Mouse (Mus musculus) neural tube, embryonic 10.5 days (tissue): ENCODE measurements around the gene Anks4b.
A peak's percentile ranks its signal among the peaks of the same experiment; 100 is the strongest.

ENCODE experiments used
- DNase-seq: peaks from one replicate; pipeline ENCODE4 v3.0.0-alpha.2; 2017; ENCODE audit warnings: low spot score; ENCODE audit errors: extremely low spot score

The Anks4b gene

DNA sequence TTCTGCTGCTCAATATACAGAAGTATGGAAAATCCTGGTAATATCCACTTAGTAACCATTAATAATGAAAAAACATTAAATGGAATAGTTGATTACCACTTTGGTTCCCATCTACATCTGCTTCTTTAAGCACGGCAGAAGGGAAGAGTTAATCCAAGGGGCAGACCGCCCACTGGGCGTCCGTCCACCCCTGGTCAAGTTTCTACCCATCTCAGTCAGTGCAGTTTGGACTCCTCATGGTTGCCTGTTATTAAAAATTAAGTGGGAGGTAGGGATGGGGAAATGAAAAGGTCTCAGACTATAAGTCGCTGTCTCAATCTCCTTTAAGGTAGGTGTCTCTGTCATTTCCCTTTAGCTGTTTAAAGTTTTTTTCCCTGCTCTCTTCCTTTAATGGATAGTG, 15.3 kb downstream of the Anks4b start:
- no peak for DNase-seq

DNA sequence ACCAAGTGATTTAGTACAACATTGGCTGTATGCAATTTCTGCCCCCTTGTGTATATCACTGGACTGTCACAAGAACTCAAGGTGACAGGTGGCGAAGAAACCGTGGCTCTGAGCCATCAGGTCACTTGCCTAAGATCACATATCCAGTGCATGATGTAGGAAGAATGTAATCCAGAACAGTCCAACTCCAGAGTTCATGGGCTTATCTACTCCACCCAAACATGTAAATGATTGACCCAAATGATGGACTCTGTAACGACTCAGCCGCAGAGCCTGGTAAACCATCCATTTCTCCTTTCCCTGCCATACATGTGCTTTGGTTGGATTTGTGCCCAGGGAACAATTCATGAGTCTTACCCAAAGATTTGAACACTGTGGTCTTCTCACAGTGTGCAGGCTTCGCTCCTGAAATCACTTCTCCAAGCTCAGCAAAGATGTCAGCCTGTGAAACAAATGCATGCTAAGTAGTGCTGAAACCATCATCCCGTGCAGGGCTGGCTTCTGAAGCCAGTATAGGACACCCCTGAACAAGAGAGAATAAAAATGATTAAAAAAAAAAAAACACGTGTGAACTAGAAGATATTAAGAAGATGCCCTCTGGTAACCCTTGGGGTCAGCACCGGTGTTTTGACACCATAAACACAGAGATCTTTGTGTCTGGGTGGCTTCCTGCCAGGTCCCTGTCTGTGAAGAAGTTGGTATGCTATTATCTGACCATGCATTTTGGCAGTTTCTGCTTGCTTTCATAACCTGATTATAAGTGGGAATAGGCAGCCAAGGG, 15.9 kb downstream of the Anks4b start:
- no peak for DNase-seq

DNA sequence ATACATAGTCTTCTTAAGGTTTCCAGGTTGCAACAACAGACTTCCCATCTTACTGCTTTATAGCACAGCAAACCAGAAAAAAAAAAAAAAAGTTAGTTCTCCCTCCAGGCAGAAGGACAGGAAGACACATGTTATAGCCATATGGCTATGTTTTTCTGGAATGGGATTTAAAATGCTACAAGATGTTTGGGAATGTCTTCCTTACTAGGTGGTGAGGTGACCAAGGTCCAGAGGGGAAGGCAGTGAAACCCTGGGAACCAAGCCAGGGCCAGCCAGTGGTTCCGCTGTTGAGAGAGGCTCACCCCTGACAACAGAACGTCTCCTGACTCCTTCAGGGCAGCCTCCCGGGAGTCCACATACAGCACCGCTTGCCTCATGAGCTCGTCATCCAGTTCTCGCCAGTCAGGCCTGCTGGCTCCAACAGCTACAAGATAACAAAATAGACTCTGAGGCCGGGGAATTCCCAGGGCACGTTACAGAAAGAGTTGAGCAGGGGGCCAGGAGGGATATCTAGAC, 16.6 kb downstream of the Anks4b start:
- DNase-seq: no peak

DNA sequence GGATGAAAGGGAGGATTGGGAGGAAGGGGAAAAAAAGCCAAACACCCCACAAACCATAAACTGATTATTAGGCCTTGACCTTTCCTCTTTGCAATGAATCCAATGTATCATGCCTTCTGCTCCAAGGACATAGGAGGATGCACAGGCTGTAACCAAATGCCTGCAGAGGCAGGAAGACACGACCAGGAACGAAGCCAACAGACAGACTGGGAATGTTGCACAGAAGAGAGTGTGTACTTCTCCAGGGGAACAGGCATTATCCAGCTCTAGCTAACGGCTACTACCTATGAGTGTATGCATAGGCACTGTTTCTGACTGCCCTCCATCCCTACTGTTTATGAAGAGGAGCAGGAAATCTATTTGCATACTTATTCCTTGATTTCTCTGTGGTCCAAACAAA, 18.5 kb downstream of the Anks4b start:
- DNase-seq: no peak

DNA sequence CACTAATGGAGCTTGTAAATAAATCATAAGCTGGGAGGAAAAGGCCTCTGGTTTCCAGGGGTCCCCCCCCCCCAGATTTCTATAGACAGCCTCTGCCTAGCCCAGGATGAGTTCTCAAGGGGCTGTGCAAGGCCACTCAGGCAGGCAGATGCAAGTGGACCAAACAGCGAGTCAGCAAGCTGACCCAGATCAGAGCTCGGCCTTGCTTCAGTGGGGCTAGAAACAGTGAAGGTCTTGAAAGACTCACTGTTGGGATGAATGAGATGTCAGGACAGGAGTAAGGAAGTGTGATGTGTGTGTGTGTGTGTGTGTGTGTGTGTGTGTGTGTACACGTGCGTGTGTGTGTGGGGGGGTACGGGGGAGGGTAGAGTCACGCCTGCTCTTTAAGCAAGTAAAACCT, 19.2 kb downstream of the Anks4b start:
- no peak for DNase-seq

DNA sequence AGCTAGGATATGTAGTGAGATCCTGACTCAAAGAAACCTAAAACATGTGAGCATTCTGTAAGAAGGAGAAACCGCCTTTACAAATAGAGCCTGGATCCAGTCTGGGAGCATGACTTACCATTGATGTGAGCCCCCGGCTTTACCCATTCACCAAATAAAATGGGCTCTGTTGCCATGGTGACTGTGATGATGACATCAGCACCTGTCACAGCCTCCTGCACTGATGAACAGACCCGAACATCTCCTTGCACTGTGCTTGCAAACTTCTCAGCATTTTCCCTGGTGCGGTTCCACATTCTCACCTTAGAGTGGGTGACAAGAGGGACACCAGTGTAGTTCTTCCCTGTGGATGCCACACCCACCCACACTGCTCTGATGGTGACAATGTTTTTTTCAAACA, 21.5 kb downstream of the Anks4b start:
- no peak for DNase-seq

DNA sequence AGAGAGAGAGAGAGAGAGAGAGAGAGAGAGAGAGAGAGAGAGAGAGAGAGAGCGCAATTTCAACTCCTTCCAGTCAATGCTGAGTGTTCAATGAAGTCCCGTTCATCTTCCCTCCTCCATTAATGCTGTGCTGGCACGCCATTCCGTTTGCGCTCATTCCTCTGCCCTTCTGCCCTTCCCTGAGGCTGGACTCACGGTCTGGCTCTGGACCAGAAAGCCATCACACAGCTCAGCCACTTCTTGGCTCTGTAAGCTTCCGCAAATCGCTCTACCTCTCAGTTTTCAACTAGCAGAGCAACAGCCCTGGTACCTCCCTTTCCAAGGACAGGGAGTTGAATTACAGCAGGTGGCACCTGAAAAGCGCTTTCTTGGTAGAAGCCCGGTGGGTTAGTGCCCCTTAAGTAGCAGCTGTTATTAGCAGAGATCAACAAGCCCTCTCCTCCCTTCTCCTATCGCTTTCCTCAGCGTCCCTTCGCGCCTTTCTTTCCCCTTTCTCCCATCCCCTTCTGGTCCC, 27.6 kb downstream of the Anks4b start:
- peak; percentile 19 for DNase-seq

DNA sequence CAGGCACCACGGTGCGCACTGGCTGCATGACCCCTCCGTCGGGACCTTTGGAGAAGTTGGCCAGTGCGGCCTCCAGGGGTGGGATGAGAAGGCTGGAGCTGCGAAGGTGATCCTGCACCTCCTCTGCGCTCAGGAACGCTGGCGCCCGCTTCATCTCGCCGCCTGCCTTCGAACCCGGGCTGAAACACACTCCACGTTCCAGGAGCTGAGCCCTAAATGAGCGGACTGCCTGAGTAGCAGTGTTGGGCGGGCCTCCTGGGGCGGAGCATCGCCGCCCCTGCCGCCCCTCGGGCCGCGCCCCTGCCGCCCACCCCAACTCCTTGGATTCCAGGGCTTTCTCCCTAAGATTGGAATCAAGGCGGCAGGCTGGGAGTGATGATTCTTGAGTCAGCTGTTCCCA, 28.1 kb downstream of the Anks4b start, which contains the start of gene Crym:
Gene Crym (minus strand): TSS at position 341 of the 400 bp plus-strand sequence.
- peak; percentile 27 for DNase-seq

DNA sequence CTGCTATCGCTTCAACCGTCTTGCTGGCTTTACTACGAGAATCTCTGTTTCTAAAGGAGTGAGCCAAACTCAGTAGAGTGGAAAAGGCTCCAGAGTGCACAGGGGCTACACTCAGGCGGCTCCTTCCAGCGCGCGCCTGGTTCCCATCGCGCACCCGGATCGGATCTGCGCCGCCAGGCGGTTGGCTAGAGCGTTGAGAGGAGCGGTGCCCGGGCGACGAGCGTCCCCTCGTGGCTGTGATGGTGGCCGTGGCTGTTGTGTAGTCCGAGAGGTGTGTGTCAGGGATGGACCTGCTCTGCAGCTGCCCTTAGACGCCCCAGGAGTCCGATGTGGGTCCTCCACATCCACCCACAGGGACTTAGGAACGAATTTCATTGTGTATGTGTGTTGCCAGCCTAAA, 30.1 kb downstream of the Anks4b start, which contains the start of gene Abca14:
Gene Abca14 (plus strand): TSS at position 173 of the 400 bp plus-strand sequence.
- DNase-seq: peak; percentile 85

DNA sequence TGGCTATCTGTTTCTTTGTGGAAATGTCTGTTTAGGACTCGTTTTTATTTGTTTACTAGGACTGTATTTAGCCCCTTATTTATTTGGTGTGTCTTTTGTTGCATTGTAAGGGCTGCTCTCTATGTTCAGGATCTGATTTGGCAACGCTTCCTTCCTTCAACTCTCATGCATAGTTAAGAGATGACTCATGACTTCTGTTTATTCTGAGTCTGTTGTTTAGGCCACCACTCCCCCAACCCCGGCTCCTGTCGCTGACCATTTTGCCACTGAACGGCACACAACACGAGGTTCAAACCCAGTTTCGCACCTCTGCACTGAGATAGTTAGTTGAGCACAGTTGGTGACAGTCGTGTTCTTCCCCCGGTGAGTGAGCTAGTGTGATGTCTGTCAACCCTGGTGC, 32.3 kb downstream of the Anks4b start:
- no peak for DNase-seq

DNA sequence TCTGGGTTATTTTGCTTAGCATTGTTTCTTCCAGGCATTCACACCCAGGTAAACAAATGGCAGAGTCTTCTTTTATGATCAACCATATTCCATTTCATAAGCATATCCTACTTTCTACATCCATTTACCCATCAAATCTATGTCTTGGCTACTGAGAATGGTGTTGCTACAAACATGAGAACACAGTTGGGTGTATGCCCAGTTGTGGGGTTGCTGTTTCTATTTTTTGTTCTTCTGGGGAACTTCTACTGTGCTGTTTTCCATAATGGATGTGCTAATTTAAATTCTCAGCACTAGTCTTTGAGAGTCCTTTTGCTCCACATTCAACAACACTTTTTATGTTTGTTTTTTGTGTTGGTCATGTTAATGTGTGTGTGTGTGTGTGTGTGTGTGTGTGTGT, 54.9 kb downstream of the Anks4b start:
- DNase-seq: no peak
